Comparison of ENCODE assay signal across 8 mouse cellular contexts in genomic region chr12:3834373-3835314, GRCm38 (mm10). TPM values are rescaled to one million over a fixed set of nuclear protein-coding genes. Genes with fewer than 3 reads are reported as not detected.
A peak's percentile ranks its signal among the peaks of the same experiment; 100 is the strongest.
DNase-seq lines count a peak whose midpoint lies in the region; ATAC-seq and TF ChIP-seq lines count a peak whose summit lies in the region.

No protein-coding gene starts in this region.

- peaks cover 15% of the 10 kb centered on the region for H3K4me1 ChIP-seq in forebrain, embryonic 11.5 days (replicated peaks; ENCODE audit: control insufficient read depth, insufficient read depth, low read length)
- peaks cover 26% of the 10 kb centered on the region for H3K4me1 ChIP-seq in hindbrain, postnatal 0 days (ENCODE audit: insufficient read depth, low read length)
- peaks cover 28% of the 10 kb centered on the region for H3K4me1 ChIP-seq in lung, postnatal 0 days (ENCODE audit: insufficient read depth, low read depth, low read length)

- H3K27ac ChIP-seq in gastrocnemius, adult 2 months = peak overlapping the region; percentile 86
- H3K27ac ChIP-seq in forebrain, embryonic 11.5 days (ENCODE audit: low read depth, low read length) = no peak overlapping the region
- peak overlapping the region; percentile 77 for H3K27ac ChIP-seq in hindbrain, postnatal 0 days
- peak overlapping the region; percentile 80 for H3K27ac ChIP-seq in lung, postnatal 0 days (ENCODE audit: low read length)

- peak; percentile 63 for TF ChIP-seq CTCF in gastrocnemius, adult 2 months (IDR thresholded peaks at IDR 0.05)
- TF ChIP-seq CTCF in hindbrain, postnatal 0 days (IDR thresholded peaks at IDR 0.05; ENCODE audit: low read depth) = peak; percentile 68
- TF ChIP-seq CTCF in lung, postnatal 0 days (IDR thresholded peaks at IDR 0.05) = peak; percentile 80

- peak; percentile 37 for ATAC-seq in forebrain, embryonic 11.5 days (replicated peaks; ENCODE audit: low FRiP score)
- peak; percentile 59 for ATAC-seq in hindbrain, postnatal 0 days
- ATAC-seq in lung, postnatal 0 days = peak; percentile 74

- H3K27me3 ChIP-seq in forebrain, embryonic 11.5 days (ENCODE audit: control insufficient read depth, insufficient read depth, low read length) = no peaks in the 10 kb centered on the region
- H3K27me3 ChIP-seq in hindbrain, postnatal 0 days (ENCODE audit: insufficient read depth, low read length) = no peaks in the 10 kb centered on the region
- H3K27me3 ChIP-seq in lung, postnatal 0 days (replicated peaks; ENCODE audit: insufficient read depth, low read length) = no peaks in the 10 kb centered on the region

- H3K9me3 ChIP-seq in forebrain, embryonic 11.5 days (ENCODE audit: control insufficient read depth, low read length) = no peaks in the 10 kb centered on the region
- no peaks in the 10 kb centered on the region for H3K9me3 ChIP-seq in hindbrain, postnatal 0 days (ENCODE audit: low read length)
- no peaks in the 10 kb centered on the region for H3K9me3 ChIP-seq in lung, postnatal 0 days (ENCODE audit: low read length)

- H3K36me3 ChIP-seq in forebrain, embryonic 11.5 days (ENCODE audit: control insufficient read depth, insufficient read depth, low read length) = no peaks in the 10 kb centered on the region; the same call in 1 of the 2 replicates
- peaks cover 23% of the 10 kb centered on the region; the same call in 1 of the 2 replicates for H3K36me3 ChIP-seq in hindbrain, postnatal 0 days (ENCODE audit: insufficient read depth, low read length)
- 0 out of 2 replicates have a peak, but pooled peaks cover 3% of the 10 kb centered on the region for H3K36me3 ChIP-seq in lung, postnatal 0 days (ENCODE audit: insufficient read depth, low read length)

- intact Hi-C loops in gastrocnemius, adult 2 months (cut with DNase I) = loop anchor here (2.0 kb wide), 1 partner anchor 20 kb away; no protein-coding TSS in a partner anchor

- peak overlapping the region; percentile 24 for H3K4me2 ChIP-seq in forebrain, embryonic 11.5 days (ENCODE audit: low read depth, low read length, severe bottlenecking)
- H3K4me2 ChIP-seq in hindbrain, postnatal 0 days (ENCODE audit: low read depth, low read length) = peak overlapping the region; percentile 50
- peak overlapping the region; percentile 47 for H3K4me2 ChIP-seq in lung, postnatal 0 days (replicated peaks; ENCODE audit: low read depth, low read length)

- TF ChIP-seq EP300 in lung, postnatal 0 days (IDR thresholded peaks at IDR 0.05) = no peak

- 5% methylated on average over 21 of the region's 21 CpGs for WGBS in forebrain, embryonic 11.5 days
- WGBS in hindbrain, postnatal 0 days = 9% methylated on average over 21 of the region's 21 CpGs
- 14% methylated on average over 21 of the region's 21 CpGs for WGBS in lung, postnatal 0 days

- H3K4me3 ChIP-seq in gastrocnemius, adult 2 months = peak overlapping the region; percentile 61
- no peak overlapping the region for H3K4me3 ChIP-seq in forebrain, embryonic 11.5 days (ENCODE audit: low read depth, low read length)
- 0 out of 2 replicates have a peak overlapping the region, but pooled peaks have one; percentile 2 for H3K4me3 ChIP-seq in hindbrain, postnatal 0 days (ENCODE audit: low read length)
- peak overlapping the region; percentile 5; the same call in 1 of the 2 replicates for H3K4me3 ChIP-seq in lung, postnatal 0 days (ENCODE audit: low read depth, low read length)

- peak; percentile 65 for DNase-seq in gastrocnemius, adult 2 months
- DNase-seq in gastrocnemius, adult 18-20 months (ENCODE audit: low spot score) = no peak
- DNase-seq in MEL-GATA-1-ER (ENCODE audit: extremely low read depth, low read depth) = peak; percentile 46
- DNase-seq in forebrain, embryonic 11.5 days (ENCODE audit: low spot score) = peak; percentile 74
- peak; percentile 51 for DNase-seq in hindbrain, postnatal 0 days (ENCODE audit: low spot score)
- DNase-seq in lung, postnatal 0 days (ENCODE audit: low spot score) = peak; percentile 48
- peak; percentile 49 for DNase-seq in retina, postnatal 1 day
- no peak for DNase-seq in left cerebral cortex, adult 11 months (ENCODE audit: low spot score)

- H3K9ac ChIP-seq in forebrain, embryonic 11.5 days (ENCODE audit: low read length) = peak overlapping the region; percentile 39
- H3K9ac ChIP-seq in hindbrain, postnatal 0 days (replicated peaks; ENCODE audit: low read length) = peak overlapping the region; percentile 30; the same call in 1 of the 2 replicates
- peak overlapping the region; percentile 19; the same call in 1 of the 2 replicates for H3K9ac ChIP-seq in lung, postnatal 0 days (replicated peaks; ENCODE audit: low read depth)

RNA-seq across cellular contexts. Expression of gene Dnmt3a, which starts 28.8 kb away (rescaled TPM):
- total RNA-seq in gastrocnemius, adult 2 months (2021) = 10 to 100 TPM; 57.5 to 97.5 TPM
- 10 to 100 TPM; 54.6 to 62.0 TPM for total RNA-seq in gastrocnemius, adult 18-20 months (2021)
- polyA plus RNA-seq in forebrain, embryonic 11.5 days (2014; fragmentation: Nextera tagmentation; extraction: Ambion mirVana) = 102 and 104 TPM in 2 replicates
- total RNA-seq in hindbrain, postnatal 0 days (2014; rRNA removed) = 81.8 and 90.3 TPM in 2 replicates
- polyA plus RNA-seq in hindbrain, postnatal 0 days (2015; fragmentation: Nextera tagmentation; extraction: Ambion mirVana) = 133 and 134 TPM in 2 replicates
- polyA plus RNA-seq in lung, postnatal 0 days (2015; fragmentation: Nextera tagmentation; extraction: Ambion mirVana) = 60.3 and 74.8 TPM in 2 replicates

Comparison
In these comparisons a context has a peak if more than half of its experiments do, and no peak if none do; other contexts are left out.
1. DNase-seq: peak in gastrocnemius, adult 2 months (single experiment), MEL-GATA-1-ER (single experiment), forebrain, embryonic 11.5 days (single experiment), hindbrain, postnatal 0 days (single experiment), lung, postnatal 0 days (single experiment) and retina, postnatal 1 day (single experiment); none in gastrocnemius, adult 18-20 months (single experiment) and left cerebral cortex, adult 11 months (single experiment).
2. Peak in every context shown above with its lines, with median percentiles within 50 percentile points of each other: CTCF ChIP-seq, ATAC-seq, H3K4me2 ChIP-seq and H3K9ac ChIP-seq.